Mouse (Mus musculus): ENCODE data around the gene Dohh.

Dohh gene

DNA sequence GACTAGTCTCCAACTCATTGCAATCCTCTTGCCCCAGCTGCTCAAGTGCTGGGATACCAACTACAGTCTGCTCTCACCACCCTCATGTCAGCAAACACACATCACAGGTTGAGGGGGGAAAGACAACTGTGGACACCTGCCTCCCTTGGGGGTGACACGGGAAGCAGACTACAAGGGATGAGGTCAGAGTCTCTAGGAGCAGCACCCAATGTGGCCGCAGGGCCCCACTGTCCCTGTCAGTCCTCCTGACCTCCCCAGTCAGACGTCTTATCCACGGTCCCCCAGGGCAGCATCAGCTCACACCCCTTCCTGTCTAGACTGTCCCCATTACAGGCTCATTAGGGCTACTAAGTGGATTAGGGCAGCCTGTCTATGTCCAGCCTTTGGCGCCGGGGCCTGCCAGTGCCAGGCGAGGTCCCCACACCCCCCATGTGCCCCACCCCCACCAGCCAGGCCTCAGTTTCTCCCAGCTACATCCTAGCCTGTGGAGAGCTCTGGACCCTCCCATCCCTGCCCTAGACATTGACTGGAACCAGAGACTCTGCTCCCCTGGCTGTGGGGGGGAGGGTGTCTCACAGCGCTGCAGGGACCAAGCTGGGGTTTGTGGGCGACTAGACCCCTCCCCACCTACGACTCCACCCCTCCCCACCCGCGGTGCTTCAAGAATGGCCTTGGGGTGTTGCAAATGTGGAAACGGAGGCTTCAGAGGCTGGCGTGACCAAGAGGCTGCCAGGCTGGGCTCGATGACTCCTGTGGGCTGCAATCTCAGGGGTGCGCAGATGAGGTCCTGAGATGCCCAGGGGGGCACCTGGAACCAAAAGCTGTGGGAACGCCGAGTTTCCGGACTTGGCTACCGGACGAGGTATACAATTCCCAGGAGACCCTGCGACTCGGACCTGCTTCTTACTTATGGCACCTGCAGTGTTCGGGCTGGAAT is 22.5 kb downstream of the Dohh start:
- no peak for DNase-seq

DNA sequence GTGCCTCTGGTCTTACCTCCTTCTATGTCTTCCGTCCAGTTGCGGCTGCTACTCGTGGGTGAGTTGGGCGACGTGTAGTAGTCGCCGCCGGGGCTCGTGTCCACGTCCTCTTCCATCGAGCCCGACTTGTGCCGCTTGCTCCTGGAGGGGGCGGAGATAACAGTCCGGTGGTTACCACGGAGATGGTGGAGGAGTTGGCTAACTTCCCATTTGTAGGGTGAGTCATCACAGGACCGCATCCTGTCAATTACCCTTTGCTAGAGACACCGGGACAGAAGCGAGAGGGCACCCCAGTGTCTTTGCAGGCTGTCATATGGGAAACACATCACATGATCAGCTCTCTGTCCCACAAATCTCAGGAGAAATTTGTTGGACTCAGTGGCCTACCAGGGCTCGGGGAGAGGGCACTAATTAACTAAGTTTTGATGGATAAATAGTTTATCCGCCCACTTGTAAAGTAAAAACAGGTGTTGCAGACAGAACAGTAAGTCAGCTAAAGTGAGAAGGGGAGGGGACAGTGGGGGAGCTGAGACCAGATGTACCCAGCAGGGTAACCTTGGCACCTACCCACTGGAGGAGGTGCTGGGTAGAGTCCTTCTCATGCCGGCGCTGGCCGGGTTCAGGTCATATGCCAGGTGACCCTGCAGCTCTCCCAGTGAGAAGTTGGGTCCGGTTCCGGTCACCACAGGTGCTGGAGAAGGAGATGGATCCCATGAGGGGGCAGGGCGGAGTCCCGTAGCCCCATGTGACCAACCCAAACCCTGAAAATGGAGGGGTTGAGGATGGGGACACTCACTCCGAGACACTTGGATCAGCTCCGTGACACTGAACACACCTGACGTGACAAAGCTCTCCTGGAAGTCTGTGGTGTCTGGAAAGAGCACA is 23.6 kb downstream of the Dohh start:
- peak; percentile 83 for DNase-seq

- DNase-seq: no peak
Observed at GRCm38 (mm10) chr10:81408424-81408729, 24.1 kb downstream of the Dohh start.

- no peak for DNase-seq
Observed at GRCm38 (mm10) chr10:81408871-81409291, 24.7 kb downstream of the Dohh start.

- no peak for DNase-seq
Observed at GRCm38 (mm10) chr10:81409330-81409729, 25.1 kb downstream of the Dohh start.

DNA sequence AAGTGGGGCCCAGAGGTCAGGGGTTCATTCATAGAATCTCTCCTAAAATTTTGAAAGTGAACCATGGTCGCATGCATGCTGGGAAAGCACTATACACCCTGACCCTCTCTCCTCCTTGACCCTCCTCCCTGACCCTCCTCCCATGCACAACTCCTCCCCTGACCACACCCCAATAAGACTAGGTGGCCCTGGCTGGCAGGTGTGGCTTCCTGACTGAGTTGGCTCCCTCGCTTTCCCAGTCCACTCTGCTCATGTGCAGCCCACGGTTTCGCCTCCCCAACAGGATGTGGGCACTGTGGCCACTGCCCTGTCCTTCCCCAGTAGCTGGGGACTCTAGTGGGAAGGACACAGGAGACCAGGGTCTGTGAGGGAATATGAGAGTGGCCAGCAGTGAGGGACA is 26.1 kb downstream of the Dohh start:
- no peak for DNase-seq

- no peak for DNase-seq
Observed at GRCm38 (mm10) chr10:81410981-81411380, 26.8 kb downstream of the Dohh start.

- DNase-seq: peak; percentile 73
Observed at GRCm38 (mm10) chr10:81411471-81412400, 27.5 kb downstream of the Dohh start.

- no peak for DNase-seq
Observed at GRCm38 (mm10) chr10:81412586-81413309, 28.5 kb downstream of the Dohh start.

DNA sequence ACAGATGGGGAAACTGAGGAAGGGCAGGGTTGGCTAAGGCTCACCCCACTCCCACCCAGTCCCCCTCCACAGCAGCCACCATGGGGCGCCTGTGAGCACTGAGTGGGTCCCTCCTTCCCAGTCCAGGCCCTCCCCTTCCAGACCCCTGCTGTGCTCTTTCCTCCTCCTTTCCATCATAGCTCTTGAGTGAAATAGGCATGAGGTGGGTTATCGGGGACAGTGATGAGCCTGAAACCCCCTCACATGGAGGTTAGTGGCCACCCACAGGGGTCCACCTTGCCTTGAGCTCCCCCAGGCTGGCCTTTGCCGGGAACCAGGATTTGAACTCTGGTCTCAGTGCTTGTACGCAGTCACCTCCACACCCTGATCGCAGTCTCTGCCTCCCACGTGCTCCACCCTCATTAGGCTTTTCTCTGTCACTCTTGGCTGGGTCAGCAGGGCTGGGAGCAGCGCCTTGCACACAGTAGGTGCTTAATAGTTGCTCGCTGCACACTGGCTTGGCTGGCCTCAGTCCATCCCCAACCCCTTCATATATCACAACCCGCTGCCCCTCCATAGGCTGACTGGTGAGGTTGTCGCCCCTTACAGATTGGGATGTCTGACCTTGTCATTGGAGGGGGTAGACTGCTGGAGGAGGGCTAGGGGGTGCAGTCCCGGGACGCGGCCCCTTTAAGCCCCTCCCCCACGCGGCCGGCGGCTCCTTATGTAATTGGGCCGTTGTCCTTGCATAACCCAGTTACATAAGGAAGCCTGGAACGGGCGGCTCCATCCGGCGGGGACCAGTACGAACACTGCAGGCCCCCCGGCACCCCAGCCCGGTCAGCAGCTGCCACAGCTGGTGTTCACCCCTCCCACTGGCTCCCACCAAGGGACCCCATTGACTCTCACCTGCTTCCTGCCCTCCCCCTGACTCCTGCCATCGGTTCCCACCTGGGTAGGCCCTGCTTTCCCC is 29.4 kb downstream of the Dohh start:
- DNase-seq: peak; percentile 84

DNA sequence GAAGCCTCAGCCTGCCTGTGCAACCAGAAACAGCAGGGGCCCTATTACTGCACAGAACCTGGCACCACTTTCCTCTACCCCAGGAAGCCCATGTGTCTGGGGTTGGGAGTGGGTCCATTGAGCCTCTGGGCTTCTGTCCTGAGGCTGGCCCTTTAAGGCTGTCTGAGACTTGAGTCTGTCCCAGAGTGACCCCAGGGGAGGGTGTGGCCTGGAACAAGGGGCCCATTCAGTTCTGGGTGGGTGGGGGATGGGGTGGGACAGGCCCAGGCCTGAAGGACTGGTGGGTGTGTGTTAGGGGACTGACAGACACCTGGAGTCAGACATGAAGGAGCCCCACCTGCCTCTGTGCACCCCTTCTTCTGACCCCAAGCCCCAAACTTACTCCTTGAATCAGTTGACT is 30.5 kb downstream of the Dohh start:
- DNase-seq: no peak

DNA sequence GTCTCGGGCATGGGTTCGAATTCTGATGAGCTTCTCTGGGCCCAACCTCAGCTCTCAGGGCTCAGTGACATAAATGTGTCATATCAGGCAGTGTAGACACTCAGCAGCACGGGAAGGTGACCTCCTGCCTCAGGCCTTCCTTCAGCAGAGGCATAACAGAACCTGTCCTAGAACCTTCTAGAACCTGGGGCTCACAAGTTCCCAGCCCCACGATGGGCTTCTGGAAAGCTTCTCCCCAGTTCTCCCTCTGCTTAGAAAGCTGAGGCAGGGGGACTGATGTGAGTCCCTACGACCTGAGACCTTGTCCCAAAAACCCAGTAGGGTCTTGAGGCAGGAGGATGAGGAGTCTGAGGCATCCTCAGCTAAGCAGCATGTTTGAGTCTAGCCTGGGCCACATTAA is 30.9 kb downstream of the Dohh start:
- no peak for DNase-seq

- DNase-seq: no peak
Observed at GRCm38 (mm10) chr10:81415549-81416310, 31.5 kb downstream of the Dohh start.

DNA sequence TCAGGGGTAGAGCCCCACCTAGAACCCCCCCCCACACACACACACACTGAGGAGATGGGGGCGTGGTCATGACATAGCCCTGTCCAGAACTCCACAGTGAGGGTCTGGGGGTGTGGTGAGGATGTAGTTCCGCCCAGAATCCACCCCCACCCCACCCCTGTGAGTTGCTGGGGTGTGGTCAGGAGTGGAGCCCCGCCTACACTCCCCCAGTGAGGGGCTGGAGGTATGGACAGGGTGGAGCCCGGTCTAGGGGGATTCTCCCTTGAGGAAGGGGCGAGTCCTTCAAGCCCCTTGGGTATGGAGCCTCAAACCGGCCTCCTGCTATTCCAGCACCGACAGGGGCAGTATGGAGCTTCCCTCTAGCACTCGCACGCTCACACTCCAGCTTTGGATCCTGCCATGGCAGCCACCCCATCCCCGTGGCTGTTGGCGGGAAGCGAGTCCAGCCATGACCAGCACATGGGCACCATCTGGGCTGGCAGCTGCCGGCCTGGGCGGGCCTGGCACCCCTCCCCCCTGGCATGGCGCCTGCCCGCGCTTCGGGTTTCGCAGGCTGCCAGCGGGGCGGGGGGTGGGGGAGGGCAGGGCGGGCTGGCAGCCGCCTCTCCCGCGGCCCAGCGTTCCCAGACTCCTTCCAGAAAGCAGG is 32.5 kb downstream of the Dohh start:
- DNase-seq: peak; percentile 92

DNA sequence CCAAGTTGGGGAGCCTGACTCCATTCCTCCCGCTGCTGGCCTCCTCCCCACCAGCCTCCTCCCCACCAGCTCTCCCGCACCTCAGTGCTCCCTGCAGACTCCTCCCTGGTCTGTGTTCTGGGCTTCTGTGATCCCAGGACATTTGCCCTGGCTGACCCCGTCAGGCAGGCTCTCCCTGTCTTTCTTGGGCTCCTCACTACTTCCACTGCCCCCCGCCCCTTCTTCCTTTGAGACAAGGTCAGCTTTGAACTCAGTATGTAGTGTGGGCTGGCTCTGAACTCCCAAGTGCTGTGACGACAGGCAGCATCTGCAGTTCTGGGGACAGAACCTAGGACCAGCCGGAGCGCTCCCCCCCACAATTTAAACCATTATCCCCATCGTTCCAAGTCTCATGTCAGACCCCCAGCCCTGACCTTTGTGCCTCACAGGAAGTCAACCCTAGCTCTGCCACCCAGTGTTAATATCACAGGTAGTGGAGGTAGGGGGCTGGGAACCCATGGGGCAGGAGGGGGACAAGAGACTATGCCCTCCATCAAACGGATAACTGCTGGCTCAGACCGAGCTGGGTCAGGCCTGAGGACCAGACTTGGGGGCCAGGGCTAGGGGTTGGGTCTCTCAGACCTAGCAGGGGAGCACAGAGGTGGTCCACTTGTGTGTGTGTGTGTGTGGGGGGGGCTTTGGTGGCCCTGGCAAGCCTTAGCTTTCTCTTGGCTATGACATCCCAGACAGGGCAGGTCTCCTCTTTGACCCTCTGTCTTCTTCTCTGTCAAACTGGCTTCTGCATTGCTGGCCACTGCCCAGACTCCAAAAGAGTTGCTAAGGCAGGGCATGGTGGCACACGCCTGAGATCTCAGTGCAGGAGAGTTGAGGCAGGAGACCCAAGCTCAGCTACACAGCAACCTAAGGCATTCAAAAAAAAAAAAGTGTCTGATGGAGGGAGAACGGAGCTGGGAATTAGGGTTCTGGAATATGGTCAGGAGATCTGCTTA is 33.3 kb downstream of the Dohh start:
- no peak for DNase-seq

DNA sequence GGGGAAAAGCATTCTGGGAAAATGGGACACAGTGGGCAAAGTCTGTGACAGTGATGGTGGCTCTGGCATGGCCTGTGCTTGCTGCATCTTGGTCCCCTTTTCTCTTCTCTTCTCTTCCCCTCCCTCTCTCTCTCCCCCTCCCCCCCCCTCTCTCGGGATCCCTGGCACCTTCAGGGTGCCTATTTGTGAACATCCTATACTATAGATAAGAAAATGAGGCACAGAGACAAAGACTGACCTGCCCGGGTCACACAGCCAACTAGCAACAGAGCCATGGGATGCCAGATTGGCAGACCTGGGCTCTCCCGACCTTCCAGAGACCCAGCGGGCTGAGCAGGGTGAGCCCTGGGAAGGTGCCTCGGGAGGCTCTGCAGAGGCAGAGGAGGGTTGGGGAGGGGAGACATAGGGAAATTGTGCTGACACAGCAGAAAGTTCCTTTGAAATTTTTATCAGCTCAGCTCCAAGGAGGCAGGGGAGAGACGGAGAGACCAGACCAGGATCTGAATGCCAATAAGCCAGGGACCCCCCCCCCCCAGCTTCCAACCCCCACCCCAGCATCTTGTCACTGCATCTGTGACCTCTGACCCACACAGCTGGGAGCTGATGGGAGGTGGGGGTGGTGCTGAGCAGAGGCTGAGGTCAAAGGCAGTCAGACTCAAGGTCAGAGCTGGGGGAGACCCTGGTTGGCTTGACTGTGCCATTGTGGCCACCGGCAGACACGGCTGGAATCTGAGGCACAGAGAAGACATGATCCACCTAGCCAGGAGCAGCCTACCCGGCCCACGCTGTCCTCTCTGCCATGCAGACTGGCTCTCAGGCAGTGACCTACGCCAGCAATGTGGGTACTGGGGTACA is 34.2 kb downstream of the Dohh start:
- no peak for DNase-seq
